Mouse (Mus musculus): ENCODE measurements around the gene Lonp2.

- TF ChIP-seq CTCF (IDR thresholded peaks at IDR 0.05; ENCODE audit: low read depth), result no peak
- TF ChIP-seq EP300 (optimal IDR thresholded peaks at IDR 0.05), result no peak
Observed at GRCm38 (mm10) chr8:86651416-86651815, 27.6 kb downstream of the Lonp2 start.

Data from stomach, postnatal 0 days (tissue).